21 mouse cellular contexts compared by ENCODE assay signal in the genomic region with DNA sequence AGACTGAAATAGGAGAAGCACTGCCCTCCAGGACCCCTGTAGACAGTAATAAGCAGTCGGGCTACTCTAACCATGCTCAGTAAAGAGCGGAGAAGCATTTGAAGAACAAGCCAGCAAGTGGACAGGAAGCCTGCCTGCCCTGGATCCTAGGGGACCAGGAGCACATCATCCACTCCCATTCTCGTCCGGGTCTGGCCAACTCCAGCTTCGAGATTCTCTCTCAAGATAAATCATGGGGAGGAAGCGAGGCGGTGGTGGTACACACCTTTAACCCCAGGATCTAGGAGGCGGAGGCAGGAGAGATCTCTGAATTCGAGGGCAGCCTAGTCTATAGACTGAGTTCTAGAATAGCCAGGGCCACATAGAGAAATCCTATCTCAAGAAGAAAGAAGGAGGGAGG. TPM values are rescaled to one million over a fixed set of nuclear protein-coding genes. Genes with fewer than 3 reads are reported as not detected.
DNase-seq lines count a peak whose midpoint lies in the region; ATAC-seq and TF ChIP-seq lines count a peak whose summit lies in the region.
"Had no signal": no experiment of that assay in that cellular context is flagged by ENCODE, and none has a peak within 500 bp of the region (broad histone marks: within the 10 kb centered on the region; RNA-seq: fewer than 3 reads in every experiment).

No protein-coding gene starts in this region.

- 43% methylated on average over 9 of the region's 9 CpGs for WGBS in heart, adult 2 months
- WGBS in kidney, embryonic 14.5 days, result 67% methylated on average over 9 of the region's 9 CpGs

- peaks cover 15% of the 10 kb centered on the region for H3K36me3 ChIP-seq in heart, adult 2 months (ENCODE audit: control insufficient read depth, insufficient read depth, low read length)
- peaks cover 89% of the 10 kb centered on the region for H3K36me3 ChIP-seq in kidney, embryonic 14.5 days (ENCODE audit: control insufficient read depth, insufficient read depth, low read length)

- no peak overlapping the region for H3K9ac ChIP-seq in heart, adult 2 months (ENCODE audit: low read depth, low read length)
- no peak overlapping the region for H3K9ac ChIP-seq in kidney, embryonic 14.5 days (ENCODE audit: low read depth, low read length)
- H3K9ac ChIP-seq: forebrain, embryonic 13.5 days; forebrain, embryonic 15.5 days; forebrain, postnatal 0 days had no signal

- H3K79me2 ChIP-seq in heart, adult 2 months (replicated peaks; ENCODE audit: control insufficient read depth, insufficient read depth, low read length), result no peaks in the 10 kb centered on the region

- TF ChIP-seq CTCF in gastrocnemius, adult 2 months (IDR thresholded peaks at IDR 0.05), result no peak
- no peak for TF ChIP-seq CTCF in heart, adult 2 months (IDR thresholded peaks at IDR 0.05)

- TF ChIP-seq POLR2A in heart, adult 2 months (IDR thresholded peaks at IDR 0.05; ENCODE audit: insufficient read depth, low read depth, low read length), result no peak

- no peak overlapping the region for H3K4me3 ChIP-seq in gastrocnemius, adult 2 months
- H3K4me3 ChIP-seq in heart, adult 2 months, result no peak overlapping the region
- no peak overlapping the region for H3K4me3 ChIP-seq in kidney, embryonic 14.5 days (ENCODE audit: low read length)
- H3K4me3 ChIP-seq in brown adipose tissue, adult 24 weeks (ENCODE audit: insufficient read depth, low read depth, low read length), result no peak overlapping the region
- H3K4me3 ChIP-seq: forebrain, embryonic 13.5 days; forebrain, embryonic 15.5 days had no signal

- no peak for ATAC-seq in kidney, embryonic 14.5 days (ENCODE audit: low FRiP score, low TSS enrichment)
- ATAC-seq: forebrain, embryonic 13.5 days; forebrain, embryonic 15.5 days; forebrain, postnatal 0 days had no signal

- H3K9me3 ChIP-seq in kidney, embryonic 14.5 days (ENCODE audit: control insufficient read depth, low read length), result no peaks in the 10 kb centered on the region
- H3K9me3 ChIP-seq: forebrain, embryonic 13.5 days; forebrain, embryonic 15.5 days had no signal

- DNase-seq in gastrocnemius, adult 2 months, result no peak
- DNase-seq in gastrocnemius, adult 8-10 months (ENCODE audit: low spot score in 2 of 2), result no peak
- no peak for DNase-seq in heart, adult 2 months
- DNase-seq in heart, postnatal 14 days, result no peak
- no peak for DNase-seq in kidney, adult 9 months
- no peak for DNase-seq in spleen, adult 12 weeks (ENCODE audit: low spot score)
- DNase-seq: adrenal gland, adult 2 months; adrenal gland, postnatal 10 days; adrenal gland, postnatal 25 days; cerebellum, adult 11-12 months; cerebellum, adult 2 months; cerebellum, adult 9-10 months; cerebellum, postnatal 10 days; cerebellum, postnatal 25 days; forebrain, postnatal 0 days had no signal

- H3K4me1 ChIP-seq in heart, adult 2 months (ENCODE audit: control insufficient read depth, insufficient read depth, low read length), result peaks cover 33% of the 10 kb centered on the region
- no peaks in the 10 kb centered on the region for H3K4me1 ChIP-seq in kidney, embryonic 14.5 days (ENCODE audit: control insufficient read depth, insufficient read depth, low read length)
- H3K4me1 ChIP-seq in brown adipose tissue, adult 24 weeks (ENCODE audit: control insufficient read depth, insufficient read depth, insufficient read length, low read length), result peaks cover 32% of the 10 kb centered on the region
- H3K4me1 ChIP-seq: forebrain, embryonic 13.5 days; forebrain, embryonic 15.5 days had no signal

- no peaks in the 10 kb centered on the region for H3K27me3 ChIP-seq in heart, adult 2 months (ENCODE audit: control insufficient read depth, insufficient read depth, low read length)
- no peaks in the 10 kb centered on the region for H3K27me3 ChIP-seq in kidney, embryonic 14.5 days (ENCODE audit: control insufficient read depth, insufficient read depth, low read length)
- H3K27me3 ChIP-seq: forebrain, embryonic 13.5 days; forebrain, embryonic 15.5 days had no signal

- H3K27ac ChIP-seq in gastrocnemius, adult 2 months, result peak overlapping the region; percentile 73
- peak overlapping the region; percentile 71 for H3K27ac ChIP-seq in heart, adult 2 months
- peak overlapping the region; percentile 14; the same call in 1 of the 2 replicates for H3K27ac ChIP-seq in kidney, embryonic 14.5 days (ENCODE audit: low read depth, low read length)
- H3K27ac ChIP-seq in brown adipose tissue, adult 24 weeks (replicated peaks; ENCODE audit: low read depth, low read length), result peak overlapping the region; percentile 69
- H3K27ac ChIP-seq: forebrain, embryonic 13.5 days; forebrain, embryonic 15.5 days had no signal

- H3K4me2 ChIP-seq in kidney, embryonic 14.5 days (replicated peaks; ENCODE audit: low read depth, low read length), result no peak overlapping the region
- H3K4me2 ChIP-seq: forebrain, embryonic 13.5 days; forebrain, embryonic 15.5 days had no signal

- intact Hi-C loops in gastrocnemius, adult 2 months (cut with DNase I), result no loop called here
- intact Hi-C loops in heart, adult 2 months (cut with DNase I), result no loop called here
- intact Hi-C loops in heart, postnatal 14 days (cut with DNase I), result no loop called here

- TF ChIP-seq EP300 in heart, adult 2 months (IDR thresholded peaks at IDR 0.05; ENCODE audit: insufficient read depth, low read depth, low read length), result 0 out of 2 replicates have a peak, but pooled peaks have one; percentile 23

RNA-seq across cellular contexts. Expression of gene Fam186b, which starts 28.5 kb away (rescaled TPM):
- total RNA-seq in gastrocnemius, adult 2 months (2021), result not detected
- not detected for total RNA-seq in gastrocnemius, adult 8-10 months (2022)
- total RNA-seq in heart, adult 2 months (2021), result not detected
- polyA plus RNA-seq in heart, adult 2 months (2012; rRNA removed), result 0.20 TPM in 1 of 2 replicates, not detected in the other
- total RNA-seq in heart, postnatal 14 days (2021), result not detected
- 0.07 and 0.22 TPM in 2 replicates for polyA plus RNA-seq in kidney, embryonic 14.5 days (2014; fragmentation: Nextera tagmentation; extraction: Ambion mirVana)
- polyA plus RNA-seq in brown adipose tissue, adult 24 weeks (2012; ENCODE audit: insufficient read depth, insufficient read length, missing spikeins), result not detected in 2 replicates
- total RNA-seq: MEL had no signal
- polyA plus RNA-seq: C2C12 had no signal

RNA-seq across cellular contexts. Expression of gene Prpf40b, which starts 29.3 kb away (rescaled TPM):
- 10 to 100 TPM; 24.8 to 27.0 TPM for total RNA-seq in gastrocnemius, adult 2 months (2021)
- 10 to 100 TPM; 22.5 to 28.5 (median 25.7) TPM for total RNA-seq in gastrocnemius, adult 8-10 months (2022)
- total RNA-seq in heart, adult 2 months (2021), result 10 to 100 TPM; 18.9 to 23.4 TPM
- 39.5 and 39.7 TPM in 2 replicates for polyA plus RNA-seq in heart, adult 2 months (2012; rRNA removed)
- total RNA-seq in heart, postnatal 14 days (2021), result 10 to 100 TPM; 25.5 to 26.3 TPM
- 39.5 and 63.9 TPM in 2 replicates for polyA plus RNA-seq in kidney, embryonic 14.5 days (2014; fragmentation: Nextera tagmentation; extraction: Ambion mirVana)
- 17.9 and 18.5 TPM in 2 replicates for polyA plus RNA-seq in brown adipose tissue, adult 24 weeks (2012; ENCODE audit: insufficient read depth, insufficient read length, missing spikeins)

RNA-seq across cellular contexts. Expression of gene Fmnl3, which starts 46.1 kb away (rescaled TPM):
- total RNA-seq in gastrocnemius, adult 2 months (2021), result 1 to 10 TPM; 5.5 to 7.2 TPM
- total RNA-seq in gastrocnemius, adult 8-10 months (2022), result 1 to 10 TPM; 3.3 to 5.4 (median 3.9) TPM
- total RNA-seq in heart, adult 2 months (2021), result 10 to 100 TPM; 14.6 to 18.1 TPM
- polyA plus RNA-seq in heart, adult 2 months (2012; rRNA removed), result 18.6 and 29.3 TPM in 2 replicates
- total RNA-seq in heart, postnatal 14 days (2021), result 10 to 100 TPM; 29.4 to 29.7 TPM
- 15.0 and 27.9 TPM in 2 replicates for polyA plus RNA-seq in kidney, embryonic 14.5 days (2014; fragmentation: Nextera tagmentation; extraction: Ambion mirVana)
- polyA plus RNA-seq in brown adipose tissue, adult 24 weeks (2012; ENCODE audit: insufficient read depth, insufficient read length, missing spikeins), result 3.6 and 6.7 TPM in 2 replicates

Comparison
In these comparisons a context has a peak if more than half of its experiments do, and no peak if none do; other contexts are left out.
1. H3K27ac ChIP-seq: peak in every context shown above with its lines; median percentile 73 in gastrocnemius, adult 2 months; 71 in heart, adult 2 months; 69 in brown adipose tissue, adult 24 weeks; 14 in kidney, embryonic 14.5 days.